Mouse (Mus musculus) heart, postnatal 4 days (tissue): ENCODE data around the gene Rpp25. TPM values are rescaled to one million over a fixed set of nuclear protein-coding genes. Genes with fewer than 3 reads are reported as not detected.

Experiments
- DNase-seq: peaks from one replicate; pipeline ENCODE4 v3.0.0; 2021
- total RNA-seq, 2 experiments: library from RNA; stranded (reverse); gene quantifications; 2 replicates each; pipeline ENCODE4 v1.2.3; 2021

Rpp25 gene
- total RNA-seq: 1 to 10 TPM; 7.8 to 9.4 TPM

- peak; percentile 78 for DNase-seq
These were observed at the start of gene Rpp25 for GRCm38 (mm10) chr9:57503622-57504380. Rpp25 (plus strand) TSS chr9:57504026.

- DNase-seq: no peak
These were observed 44.1 kb upstream of the Rpp25 start for GRCm38 (mm10) chr9:57459707-57460106.

GRCm38 (mm10) chr9:57462866-57463265 lies 41.0 kb upstream of the Rpp25 start:
- DNase-seq: no peak

GRCm38 (mm10) chr9:57466101-57466500 lies 37.7 kb upstream of the Rpp25 start:
- no peak for DNase-seq

- DNase-seq: peak; percentile 19
These were observed 36.5 kb upstream of the Rpp25 start for GRCm38 (mm10) chr9:57467271-57467771.

- DNase-seq: peak; percentile 92
These were observed 35.8 kb upstream of the Rpp25 start, which contains the start of gene Scamp5 for GRCm38 (mm10) chr9:57467896-57468549. Scamp5 (minus strand) TSS chr9:57468060.

GRCm38 (mm10) chr9:57468914-57469313 lies 34.9 kb upstream of the Rpp25 start:
- no peak for DNase-seq

- DNase-seq: peak; percentile 91
These were observed 18.1 kb upstream of the Rpp25 start for GRCm38 (mm10) chr9:57485774-57486173.

- DNase-seq: no peak
These were observed 16.0 kb upstream of the Rpp25 start for GRCm38 (mm10) chr9:57487807-57488206.

- peak; percentile 18 for DNase-seq
These were observed 10.3 kb upstream of the Rpp25 start for GRCm38 (mm10) chr9:57493532-57493931.

- DNase-seq: no peak
These were observed 8.9 kb upstream of the Rpp25 start for GRCm38 (mm10) chr9:57494970-57495369.

- no peak for DNase-seq
These were observed 6.6 kb upstream of the Rpp25 start for GRCm38 (mm10) chr9:57497236-57497635.

- DNase-seq: no peak
These were observed 5.3 kb upstream of the Rpp25 start for GRCm38 (mm10) chr9:57498536-57498935.

GRCm38 (mm10) chr9:57501452-57501851 lies 2.4 kb upstream of the Rpp25 start:
- DNase-seq: no peak

GRCm38 (mm10) chr9:57501861-57502260 lies 2.0 kb upstream of the Rpp25 start:
- DNase-seq: no peak

GRCm38 (mm10) chr9:57502911-57503621 lies 760 bp upstream of the Rpp25 start:
- DNase-seq: peak; percentile 29

GRCm38 (mm10) chr9:57504381-57504700 lies 515 bp downstream of the Rpp25 start:
- DNase-seq: peak; percentile 76

GRCm38 (mm10) chr9:57504891-57505290 lies 1.1 kb downstream of the Rpp25 start:
- no peak for DNase-seq

GRCm38 (mm10) chr9:57505700-57506099 lies 1.9 kb downstream of the Rpp25 start:
- DNase-seq: peak; percentile 83

- DNase-seq: no peak
These were observed 6.8 kb downstream of the Rpp25 start for GRCm38 (mm10) chr9:57510577-57510976.

GRCm38 (mm10) chr9:57517113-57517512 lies 13.3 kb downstream of the Rpp25 start:
- DNase-seq: peak; percentile 80

- DNase-seq: no peak
These were observed 16.7 kb downstream of the Rpp25 start for GRCm38 (mm10) chr9:57520375-57521055.
